Mouse (Mus musculus): ENCODE data around the gene Tymp.

Gene Tymp

GRCm38 (mm10) chr15:89373762-89374248 is 3.0 kb downstream of the Tymp start, which contains the start of gene Sco2:
Gene Sco2, minus strand, starts transcription at chr15:89373846.
- peak; percentile 91 for DNase-seq

GRCm38 (mm10) chr15:89373027-89373761 is 3.6 kb downstream of the Tymp start:
- DNase-seq: peak; percentile 85

GRCm38 (mm10) chr15:89372536-89372935 is 4.3 kb downstream of the Tymp start:
- no peak for DNase-seq

- no peak for DNase-seq
These were observed 4.8 kb downstream of the Tymp start for GRCm38 (mm10) chr15:89372068-89372467.

GRCm38 (mm10) chr15:89365141-89365551 is 11.7 kb downstream of the Tymp start:
- DNase-seq: no peak

- DNase-seq: no peak
These were observed 13.8 kb downstream of the Tymp start for GRCm38 (mm10) chr15:89363051-89363450.

- DNase-seq: no peak
These were observed 18.1 kb downstream of the Tymp start for GRCm38 (mm10) chr15:89358784-89359183.

- peak; percentile 46 for DNase-seq
These were observed 20.5 kb downstream of the Tymp start for GRCm38 (mm10) chr15:89356372-89356771.

GRCm38 (mm10) chr15:89355241-89356187 is 21.3 kb downstream of the Tymp start, which contains the start of the genes Lmf2 and Ncaph2:
Gene Lmf2, minus strand, starts transcription at chr15:89355659.
Gene Ncaph2, plus strand, starts transcription at chr15:89355719.
- DNase-seq: peak; percentile 94

- DNase-seq: no peak
These were observed 22.4 kb downstream of the Tymp start for GRCm38 (mm10) chr15:89354455-89354854.

GRCm38 (mm10) chr15:89353837-89354236 is 23.0 kb downstream of the Tymp start:
- no peak for DNase-seq

- DNase-seq: no peak
These were observed 24.0 kb downstream of the Tymp start for GRCm38 (mm10) chr15:89352795-89353194.

- DNase-seq: no peak
These were observed 24.8 kb downstream of the Tymp start for GRCm38 (mm10) chr15:89352054-89352453.

GRCm38 (mm10) chr15:89351302-89351701 is 25.5 kb downstream of the Tymp start:
- DNase-seq: no peak

GRCm38 (mm10) chr15:89350447-89350846 is 26.4 kb downstream of the Tymp start:
- DNase-seq: no peak

GRCm38 (mm10) chr15:89343325-89343724 is 33.5 kb downstream of the Tymp start:
- no peak for DNase-seq

GRCm38 (mm10) chr15:89341678-89342077 is 35.2 kb downstream of the Tymp start:
- no peak for DNase-seq

- no peak for DNase-seq
These were observed 36.7 kb downstream of the Tymp start for GRCm38 (mm10) chr15:89340136-89340535.

GRCm38 (mm10) chr15:89339696-89340095 is 37.1 kb downstream of the Tymp start:
- no peak for DNase-seq

- DNase-seq: no peak
These were observed 40.4 kb downstream of the Tymp start for GRCm38 (mm10) chr15:89336422-89336821.

- DNase-seq: no peak
These were observed 41.9 kb downstream of the Tymp start for GRCm38 (mm10) chr15:89334774-89335537.

- no peak for DNase-seq
These were observed 42.6 kb downstream of the Tymp start, which contains the start of gene Miox for GRCm38 (mm10) chr15:89334271-89334670. Gene Miox, plus strand, starts transcription at chr15:89334398.

All from right cerebral cortex, adult 18-20 months (tissue).